Mouse (Mus musculus): ENCODE results near the gene Bub3. TPM values are rescaled to one million over a fixed set of nuclear protein-coding genes. Genes with fewer than 3 reads are reported as not detected.

Gene Bub3
- 100 to 1,000 TPM in 1 of 2 experiments, 10 to 100 TPM in 1; 74.7 to 108 TPM for polyA plus RNA-seq (2012; fragmentation: generic; extraction: Trizol)

DNA sequence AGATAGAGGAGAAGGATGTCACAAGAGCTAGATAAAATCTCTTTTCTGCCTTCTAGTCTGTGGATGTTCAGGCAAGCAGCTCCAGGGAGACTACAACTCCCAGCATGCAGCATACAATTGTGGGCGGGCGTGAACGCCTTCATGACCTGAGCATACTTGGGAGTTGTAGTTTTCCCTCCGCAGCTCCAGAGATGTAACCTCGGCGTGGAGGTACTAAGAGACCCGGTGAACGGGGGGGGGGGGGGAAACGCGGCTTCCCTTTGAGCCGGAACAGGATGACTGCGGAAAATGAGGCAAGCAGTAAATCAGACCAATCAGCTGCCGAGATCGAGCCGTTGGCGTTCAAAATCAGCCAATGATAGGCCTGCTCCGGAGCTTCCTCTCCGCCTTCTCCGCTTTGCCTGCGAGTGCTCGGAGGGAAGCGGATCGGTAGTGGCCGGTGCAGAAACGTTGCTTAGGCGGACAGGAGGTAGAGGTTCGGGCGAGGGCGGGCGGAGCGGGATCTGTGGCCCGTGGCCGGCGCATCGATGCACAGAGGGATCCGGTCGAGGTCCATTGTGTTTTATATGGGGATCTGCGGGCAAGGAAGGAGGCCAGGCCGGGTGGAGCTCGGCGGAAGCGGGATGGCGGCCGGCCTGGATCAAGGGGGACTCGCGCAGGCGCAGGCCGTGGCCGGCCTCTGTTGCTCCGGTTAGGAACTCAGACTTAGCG, at the start of gene Bub3:
Bub3 (plus strand) TSS at position 237 of the 711 bp plus-strand sequence.

DNA sequence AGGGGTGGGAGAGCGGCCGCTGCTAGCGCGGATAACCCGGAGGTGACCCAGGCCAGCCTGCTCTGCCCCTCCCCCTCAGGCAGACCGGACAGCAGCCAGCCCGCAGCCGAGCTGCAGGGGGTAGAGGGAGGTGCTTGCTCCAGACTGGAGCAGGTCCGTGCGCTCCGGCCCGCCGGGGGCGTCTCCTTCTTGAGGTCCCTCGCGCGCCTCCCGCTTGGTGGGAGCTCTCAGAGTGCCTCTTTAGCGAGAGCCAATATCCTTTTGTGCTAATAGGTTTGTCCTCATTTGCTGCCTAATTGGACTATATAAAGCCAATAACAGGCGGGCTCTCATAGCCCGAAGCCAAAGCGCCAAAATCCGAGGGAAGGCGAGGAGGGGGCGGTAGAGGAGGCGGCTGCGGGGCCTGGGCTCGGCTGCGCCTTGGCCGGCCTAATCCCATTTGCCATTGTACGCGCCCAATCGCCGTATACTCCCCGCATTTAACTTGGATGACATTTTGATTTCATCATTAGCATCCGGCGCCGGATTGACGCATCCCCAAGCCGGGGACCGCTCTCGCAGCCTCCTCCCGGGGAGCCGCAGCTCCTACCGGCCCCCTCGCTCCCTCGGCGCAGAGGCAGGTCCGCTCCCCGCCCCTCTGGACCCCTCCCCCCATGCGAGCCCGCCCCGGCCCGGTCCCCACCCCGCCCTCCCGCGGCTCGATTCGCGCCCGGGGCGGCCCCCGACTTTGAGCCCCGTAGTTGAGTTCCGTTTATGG, 17.7 kb upstream of the Bub3 start, which contains the start of gene Hmx3:
Hmx3 (plus strand) TSS at position 753 of the 757 bp plus-strand sequence.

DNA sequence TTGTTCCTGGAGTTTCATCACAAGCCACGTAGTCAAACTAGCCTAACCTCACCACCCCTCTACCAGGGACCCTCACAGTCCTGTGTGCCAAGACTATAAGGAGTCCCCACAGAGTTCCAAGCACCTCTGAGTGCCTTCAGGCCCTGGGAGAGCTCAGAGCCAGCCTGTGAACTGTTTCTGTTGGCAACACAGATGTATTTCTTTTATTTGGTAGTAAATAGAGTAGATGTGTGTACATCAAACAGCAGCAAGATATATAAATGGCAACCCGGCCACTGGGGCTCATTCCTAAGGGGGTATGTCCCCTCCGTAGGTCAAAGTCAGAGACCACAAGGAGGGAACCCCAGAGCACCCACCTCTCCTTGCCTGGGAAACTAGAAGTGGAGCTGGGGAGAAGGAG, 11.5 kb upstream of the Bub3 start, which contains the start of gene Hmx2:
Hmx2 (plus strand) TSS at position 301 of the 400 bp plus-strand sequence.

Other genes with a start within 250 kb of the Bub3 start
- gene Cuzd1, start 237.9 kb upstream of the Bub3 start, polyA plus RNA-seq (2012; fragmentation: generic; extraction: Trizol): not detected
- gene Fam24b, start 230.7 kb upstream of the Bub3 start, polyA plus RNA-seq (2012; fragmentation: generic; extraction: Trizol): under 1 TPM in 1 of 2 experiments, not detected in 1; 0.15 TPM
- gene Fam24a, start 226.4 kb upstream of the Bub3 start, polyA plus RNA-seq (2012; fragmentation: generic; extraction: Trizol): not detected
- gene 2310057M21Rik, start 197.5 kb upstream of the Bub3 start, polyA plus RNA-seq (2012; fragmentation: generic; extraction: Trizol): 1 to 10 TPM; 1.1 to 3.5 TPM
- gene Pstk, start 189.1 kb upstream of the Bub3 start, polyA plus RNA-seq (2012; fragmentation: generic; extraction: Trizol): 10 to 100 TPM; 11.3 to 29.2 TPM
- 1 to 10 TPM; 2.3 to 3.4 TPM for gene Ikzf5, start 149.7 kb upstream of the Bub3 start, polyA plus RNA-seq (2012; fragmentation: generic; extraction: Trizol)
- 10 to 100 TPM in 1 of 2 experiments, under 1 TPM in 1; 0.60 to 17.5 TPM for gene Acadsb, start 149.6 kb upstream of the Bub3 start, polyA plus RNA-seq (2012; fragmentation: generic; extraction: Trizol)
- gene Hmx3, start 17.4 kb upstream of the Bub3 start, polyA plus RNA-seq (2012; fragmentation: generic; extraction: Trizol): not detected
- gene Hmx2, start 11.4 kb upstream of the Bub3 start, polyA plus RNA-seq (2012; fragmentation: generic; extraction: Trizol): 1 to 10 TPM; 1.7 to 2.1 TPM